Mouse (Mus musculus) liver, adult 2 months (tissue): ENCODE measurements at regions not wholly inside any gene's neighbourhood (a gene's known extent, or its start where the extent isn't known, plus 50 kb on each side); places are given as distances from the start of the nearest gene placed in this dataset.

ENCODE experiments used
- DNase-seq: peaks from one replicate; pipeline ENCODE4 v3.0.0-alpha.2; 2011; ENCODE audit warnings: low read depth, low spot score; ENCODE audit errors: extremely low read depth
- H3K27ac ChIP-seq: fragments of 200-500 bp; replicated peaks from 2 replicates; pipeline ENCODE4 v1.5.1; 2012; ENCODE audit warnings: low read depth, mild to moderate bottlenecking, control low read depth, inconsistent platforms, low read length; ENCODE audit not compliant: insufficient read depth
- H3K27me3 ChIP-seq: fragments of 200-500 bp; 2 replicates; pipeline ENCODE4 v1.6.1; 2012; ENCODE audit warnings: mild to moderate bottlenecking, moderate library complexity, low read length, inconsistent platforms; ENCODE audit not compliant: control insufficient read depth, insufficient read depth
- H3K36me3 ChIP-seq: fragments of 200-500 bp; 2 replicates; pipeline ENCODE4 v1.6.1; 2012; ENCODE audit warnings: low read length, inconsistent platforms; ENCODE audit not compliant: control insufficient read depth, insufficient read depth
- H3K4me1 ChIP-seq: fragments of 200-500 bp; 2 replicates; pipeline ENCODE4 v1.6.1; 2011; ENCODE audit warnings: low read length; ENCODE audit not compliant: control insufficient read depth, insufficient read depth
- H3K4me3 ChIP-seq: fragments of 200-500 bp; 2 replicates; pipeline ENCODE4 v1.5.1; 2011; ENCODE audit warnings: low read depth, mild to moderate bottlenecking, control low read depth, low read length, moderate library complexity; ENCODE audit not compliant: insufficient read depth
- H3K79me2 ChIP-seq: fragments of 200-500 bp; 2 replicates; pipeline ENCODE4 v1.6.1; 2012; ENCODE audit warnings: inconsistent platforms, mild to moderate bottlenecking, low read length, moderate library complexity; ENCODE audit not compliant: control insufficient read depth, insufficient read depth
- H3K9ac ChIP-seq: fragments of 200-500 bp; 2 replicates; pipeline ENCODE4 v1.6.1; 2012; ENCODE audit warnings: low read depth, mild to moderate bottlenecking, control low read depth, inconsistent platforms, low read length
- CTCF ChIP-seq: fragments of 200-500 bp; IDR thresholded peaks from 2 replicates; pipeline ENCODE4 v1.5.1; 2011; ENCODE audit warnings: low read depth, low read length, control low read depth
- POLR2A ChIP-seq: fragments of 200-500 bp; IDR thresholded peaks from 2 replicates; pipeline ENCODE4 v1.6.1; 2011; ENCODE audit warnings: low read length, control low read depth; ENCODE audit not compliant: insufficient read depth; ENCODE audit errors: extremely low read depth
- WGBS: fragments of 180-500 bp; shearing (Covaris S2); methylation state at CpG from one replicate; pipeline ENCODE4 v1.1.7; 2018; 5-methylcytosine and 5-hydroxymethylcytosine counted together

DNA sequence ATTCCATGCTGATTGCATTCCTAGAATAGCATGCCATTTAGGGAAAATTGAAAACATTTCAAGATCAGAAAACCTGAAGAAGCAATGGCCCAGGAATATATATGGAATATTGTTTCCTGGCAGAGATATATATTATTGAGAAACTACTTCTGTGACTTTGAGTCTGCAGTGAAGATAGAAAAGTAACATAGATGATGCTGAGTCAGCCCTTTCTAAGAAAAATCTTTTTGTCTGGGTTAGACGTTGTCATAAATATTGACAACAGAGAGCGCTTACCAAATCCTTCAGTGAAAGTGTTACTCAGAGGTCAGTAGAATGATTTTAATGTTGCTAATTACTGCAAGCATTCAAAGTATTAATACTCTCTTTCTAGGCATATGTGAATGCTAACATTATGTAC is 1749.1 kb upstream of the Nudt12 start:
- Histone ChIP-seq H3K27ac (no peak overlapping the region), H3K79me2 (no peaks in the 10 kb centered on the region), H3K36me3 (no peaks in the 10 kb centered on the region), H3K4me1 (no peaks in the 10 kb centered on the region), H3K9ac (no peak overlapping the region), H3K4me3 (no peak overlapping the region), H3K27me3 (no peaks in the 10 kb centered on the region)
- WGBS = 72% methylated on average over 2 of the region's 2 CpGs
- no peak for DNase-seq
- TF ChIP-seq CTCF = no peak
- no peak for TF ChIP-seq POLR2A

DNA sequence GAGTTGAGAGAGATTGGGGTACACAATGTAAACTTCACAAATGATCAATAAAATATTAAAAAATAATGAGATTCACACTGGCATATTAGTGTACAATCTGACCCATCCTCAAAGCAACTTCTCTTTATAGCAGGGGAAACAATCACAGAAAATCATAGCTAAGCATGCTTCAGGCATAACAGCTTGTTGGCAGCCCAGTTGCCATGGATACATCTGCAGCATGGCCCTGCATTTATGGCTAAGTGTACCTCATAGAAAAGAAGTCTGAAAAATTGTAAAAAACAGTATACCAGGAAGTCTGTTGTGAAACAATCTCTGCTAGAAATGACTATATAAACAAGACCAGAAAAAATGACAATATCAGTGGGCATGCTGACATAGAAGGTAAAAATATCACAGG is 1747.9 kb upstream of the Nudt12 start:
- no peaks in the 10 kb centered on the region for H3K4me1 ChIP-seq
- no peak overlapping the region for H3K27ac ChIP-seq
- H3K36me3 ChIP-seq = no peaks in the 10 kb centered on the region
- TF ChIP-seq CTCF (no peak), POLR2A (no peak)
- no peaks in the 10 kb centered on the region for H3K79me2 ChIP-seq
- H3K4me3 ChIP-seq = no peak overlapping the region
- no peak for DNase-seq
- H3K27me3 ChIP-seq = no peaks in the 10 kb centered on the region
- H3K9ac ChIP-seq = no peak overlapping the region

DNA sequence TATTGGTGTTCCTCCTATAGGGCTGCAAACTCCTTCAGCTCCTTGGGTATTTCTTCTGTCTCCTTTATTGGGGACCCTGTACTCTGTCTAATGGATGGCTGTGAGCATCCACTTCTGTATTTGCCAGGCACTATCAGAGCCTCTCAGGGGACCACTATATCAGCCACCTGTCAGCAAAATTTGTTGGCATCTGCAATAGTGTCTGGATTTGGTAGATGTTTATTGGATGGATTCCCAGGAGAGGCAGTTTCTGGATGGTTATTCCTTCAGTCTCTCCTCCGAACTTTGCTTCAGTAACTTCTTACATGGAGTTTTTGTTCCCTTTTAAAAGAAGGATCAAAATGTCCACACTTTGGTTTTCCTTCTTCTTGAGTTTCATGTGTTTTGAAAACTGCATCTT is 1729.7 kb upstream of the Nudt12 start:
- no peak overlapping the region for H3K27ac ChIP-seq
- H3K4me1 ChIP-seq = no peaks in the 10 kb centered on the region
- no peaks in the 10 kb centered on the region for H3K27me3 ChIP-seq
- no peak overlapping the region for H3K4me3 ChIP-seq
- no peaks in the 10 kb centered on the region for H3K36me3 ChIP-seq
- H3K9ac ChIP-seq = no peak overlapping the region
- DNase-seq = no peak
- WGBS = 68% methylated on average over 1 of the region's 1 CpGs
- TF ChIP-seq POLR2A (no peak), CTCF (no peak)
- H3K79me2 ChIP-seq = no peaks in the 10 kb centered on the region

DNA sequence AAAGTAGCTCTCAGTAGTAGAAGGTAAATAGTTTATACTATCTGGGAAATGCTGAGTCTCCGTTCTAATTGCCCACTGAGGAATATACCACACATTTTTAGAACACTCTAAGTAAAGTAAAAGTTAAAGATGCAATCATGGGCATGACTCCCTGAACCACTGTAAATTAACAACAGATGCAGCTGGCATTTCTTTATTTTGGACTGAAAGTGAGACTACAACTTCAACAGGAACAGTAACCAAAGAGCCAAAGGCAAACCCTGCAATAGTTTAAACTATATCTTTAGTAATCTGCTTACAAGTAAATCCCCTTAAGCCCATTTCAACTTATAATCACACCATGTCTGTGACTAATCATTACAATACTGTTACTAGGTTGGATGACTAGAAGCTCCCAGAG is 1725.0 kb upstream of the Nudt12 start:
- Histone ChIP-seq H3K79me2 (no peaks in the 10 kb centered on the region), H3K4me3 (no peak overlapping the region), H3K36me3 (no peaks in the 10 kb centered on the region), H3K9ac (no peak overlapping the region), H3K27ac (no peak overlapping the region), H3K27me3 (no peaks in the 10 kb centered on the region), H3K4me1 (no peaks in the 10 kb centered on the region)
- 69% methylated on average over 1 of the region's 1 CpGs for WGBS
- TF ChIP-seq CTCF = no peak
- TF ChIP-seq POLR2A = no peak
- no peak for DNase-seq

DNA sequence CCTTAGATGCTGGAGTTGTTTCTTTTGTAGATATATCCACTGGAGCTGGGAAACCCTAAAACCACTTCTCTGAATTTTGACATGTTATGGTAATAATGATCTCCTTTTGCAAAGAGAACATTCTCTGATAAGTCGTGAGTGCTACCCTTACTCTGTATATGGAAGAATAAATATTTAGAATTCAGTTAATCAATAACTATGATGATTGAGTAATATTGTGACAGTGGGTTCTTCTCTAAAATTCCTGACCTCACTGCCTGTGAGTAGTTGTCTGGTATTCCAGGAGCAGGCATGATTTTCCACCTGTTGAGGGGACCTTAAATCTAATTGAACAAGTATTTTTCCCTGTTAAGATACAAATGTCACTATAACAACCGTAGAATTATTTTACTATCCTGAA is 1707.0 kb upstream of the Nudt12 start:
- Histone ChIP-seq H3K27me3 (no peaks in the 10 kb centered on the region), H3K9ac (no peak overlapping the region), H3K36me3 (no peaks in the 10 kb centered on the region), H3K79me2 (no peaks in the 10 kb centered on the region), H3K27ac (no peak overlapping the region), H3K4me3 (no peak overlapping the region), H3K4me1 (no peaks in the 10 kb centered on the region; the same call in 1 of the 2 replicates)
- DNase-seq = peak; percentile 37
- TF ChIP-seq POLR2A (no peak), CTCF (no peak)
- 45% methylated on average over 2 of the region's 2 CpGs for WGBS

DNA sequence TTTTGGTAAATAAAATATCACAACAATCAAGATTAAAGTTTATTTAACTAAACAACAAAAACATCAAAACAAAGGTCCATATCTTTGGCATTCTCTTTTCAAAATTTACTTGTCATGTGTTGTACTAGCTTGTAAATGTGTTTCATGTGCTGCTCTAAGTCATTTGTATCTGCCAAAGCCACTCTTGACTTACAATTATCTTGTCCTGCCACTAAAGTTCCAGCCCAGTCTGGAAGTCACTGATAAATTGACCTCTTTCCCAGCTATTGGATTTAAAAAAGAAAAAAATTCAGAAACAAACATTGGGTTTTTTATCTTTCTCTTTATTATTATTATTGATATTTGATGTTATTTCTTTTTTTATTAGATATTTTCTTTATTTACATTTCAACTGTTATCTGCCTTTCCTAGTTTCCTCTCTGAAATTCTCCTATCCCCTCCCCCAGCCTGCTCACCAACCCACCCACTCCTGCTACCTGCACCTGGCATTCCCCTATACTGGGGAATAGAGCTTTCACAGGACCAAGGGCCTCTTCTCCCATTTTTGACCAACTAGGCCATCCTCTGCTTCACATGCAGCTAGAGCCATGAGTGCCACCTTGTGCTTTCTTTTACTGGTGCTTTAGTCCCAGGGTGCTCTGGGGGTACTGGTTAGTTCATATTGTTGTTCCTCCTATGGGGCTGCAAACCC is 1704.9 kb upstream of the Nudt12 start:
- no peak for DNase-seq
- no peak overlapping the region for H3K4me3 ChIP-seq
- no peak for TF ChIP-seq POLR2A
- H3K36me3 ChIP-seq = no peaks in the 10 kb centered on the region
- no peaks in the 10 kb centered on the region; the same call in 1 of the 2 replicates for H3K4me1 ChIP-seq
- no peaks in the 10 kb centered on the region for H3K27me3 ChIP-seq
- no peak overlapping the region for H3K27ac ChIP-seq
- no peak overlapping the region for H3K9ac ChIP-seq
- H3K79me2 ChIP-seq = no peaks in the 10 kb centered on the region
